Mouse (Mus musculus) small intestine, adult 2 months (tissue): ENCODE data around the gene Cacna1c.

Experiments used
- CTCF ChIP-seq: fragments of 200-500 bp; IDR thresholded peaks from 2 replicates; pipeline ENCODE4 v1.5.1; 2012; ENCODE audit warnings: low read depth, mild to moderate bottlenecking, control low read depth, inconsistent platforms, low read length, moderate library complexity, mixed read lengths; ENCODE audit not compliant: insufficient replicate concordance, insufficient read length; ENCODE audit errors: extremely low read depth
- POLR2A ChIP-seq: fragments of 200-500 bp; IDR thresholded peaks from 2 replicates; pipeline ENCODE4 v1.6.1; 2012; ENCODE audit warnings: low read depth, mild to moderate bottlenecking, control low read depth, inconsistent platforms, low read length, moderate library complexity

GRCm38 (mm10) chr6:118713286-118713685 lies 482.9 kb downstream of the Cacna1c start:
- TF ChIP-seq CTCF (no peak), POLR2A (no peak)
